ENCODE assay signal across 9 mouse cellular contexts in the genomic region with DNA sequence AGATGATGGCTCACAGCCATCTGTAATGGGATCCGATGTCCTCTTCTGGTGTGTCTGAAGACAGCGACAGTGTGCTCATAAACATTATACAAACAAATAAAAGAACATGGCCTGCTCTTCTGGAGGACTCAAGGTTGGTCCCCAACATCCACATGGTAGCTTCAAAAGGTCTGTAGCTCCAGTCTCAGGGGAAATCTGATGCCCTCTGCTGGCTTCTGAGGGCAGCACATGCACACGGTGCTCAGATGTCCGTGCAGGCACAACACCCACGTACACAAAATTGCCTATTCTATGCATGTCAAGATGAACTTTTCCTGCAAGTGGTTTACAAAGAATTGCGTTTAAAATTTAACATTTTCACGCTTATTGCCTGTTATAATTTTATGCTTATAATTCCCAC. TPM values are rescaled to one million over a fixed set of nuclear protein-coding genes. Genes with fewer than 3 reads are reported as not detected.
DNase-seq lines count a peak whose midpoint lies in the region; ATAC-seq and TF ChIP-seq lines count a peak whose summit lies in the region.
"Had no signal": no experiment of that assay in that cellular context is flagged by ENCODE, and none has a peak within 500 bp of the region (broad histone marks: within the 10 kb centered on the region; RNA-seq: fewer than 3 reads in every experiment).

No protein-coding gene starts in this region.

- no peak for TF ChIP-seq EP300 in MEL (IDR thresholded peaks at IDR 0.05; ENCODE audit: low read depth in 1 of 2, low read length in 2 of 2)

- ATAC-seq in intestine, embryonic 16.5 days: no peak
- ATAC-seq in intestine, embryonic 15.5 days: no peak
- ATAC-seq in embryonic facial prominence, embryonic 14.5 days (ENCODE audit: low read depth): no peak
- 0 out of 2 replicates have a peak, but pooled peaks have one; percentile 30 for ATAC-seq in lung, embryonic 16.5 days (ENCODE audit: low read depth)

- no peaks in the 10 kb centered on the region for H3K27me3 ChIP-seq in intestine, embryonic 16.5 days (replicated peaks; ENCODE audit: control insufficient read depth, insufficient read depth, low read length)
- H3K27me3 ChIP-seq in intestine, embryonic 15.5 days (replicated peaks): no peaks in the 10 kb centered on the region
- peaks cover 0 to 3% of the 10 kb centered on the region in 2 experiments; a peak in 1 of 4 replicates for H3K27me3 ChIP-seq in MEL (ENCODE audit: control insufficient read depth in 1 of 2, insufficient read depth in 2 of 2, low read length in 2 of 2)
- no peaks in the 10 kb centered on the region for H3K27me3 ChIP-seq in embryonic facial prominence, embryonic 14.5 days (replicated peaks; ENCODE audit: control insufficient read depth, insufficient read depth, low read length)
- H3K27me3 ChIP-seq in lung, embryonic 16.5 days (ENCODE audit: control insufficient read depth, insufficient read depth, low read depth, low read length): no peaks in the 10 kb centered on the region
- H3K27me3 ChIP-seq: embryonic facial prominence, embryonic 15.5 days had no signal

- H3K9me3 ChIP-seq in intestine, embryonic 16.5 days (ENCODE audit: control insufficient read depth, low read length): no peaks in the 10 kb centered on the region
- no peaks in the 10 kb centered on the region for H3K9me3 ChIP-seq in intestine, embryonic 15.5 days
- H3K9me3 ChIP-seq in MEL (replicated peaks; ENCODE audit: insufficient read depth, low read length): no peaks in the 10 kb centered on the region
- no peaks in the 10 kb centered on the region for H3K9me3 ChIP-seq in embryonic facial prominence, embryonic 14.5 days (ENCODE audit: control insufficient read depth, low read length)
- H3K9me3 ChIP-seq in lung, embryonic 16.5 days (ENCODE audit: control insufficient read depth, low read length): no peaks in the 10 kb centered on the region
- H3K9me3 ChIP-seq: embryonic facial prominence, embryonic 15.5 days had no signal

- TF ChIP-seq RAD21 in MEL (IDR thresholded peaks at IDR 0.05; ENCODE audit: low read depth, low read length): peak; percentile 66

- H3K36me3 ChIP-seq in intestine, embryonic 16.5 days (ENCODE audit: control insufficient read depth, insufficient read depth, low read length): no peaks in the 10 kb centered on the region
- no peaks in the 10 kb centered on the region for H3K36me3 ChIP-seq in intestine, embryonic 15.5 days
- H3K36me3 ChIP-seq in MEL (ENCODE audit: control insufficient read depth in 1 of 2, insufficient read depth in 2 of 2, low read length in 2 of 2): no peaks in the 10 kb centered on the region
- H3K36me3 ChIP-seq in embryonic facial prominence, embryonic 14.5 days (ENCODE audit: control insufficient read depth, insufficient read depth, low read length): no peaks in the 10 kb centered on the region
- H3K36me3 ChIP-seq in lung, embryonic 16.5 days (ENCODE audit: control insufficient read depth, insufficient read depth, low read length): no peaks in the 10 kb centered on the region
- H3K36me3 ChIP-seq: embryonic facial prominence, embryonic 15.5 days had no signal

- no peaks in the 10 kb centered on the region for H3K79me2 ChIP-seq in MEL (ENCODE audit: control insufficient read depth, insufficient read depth, low read length, poor library complexity)

- peak; percentile 76 for DNase-seq in MEL (ENCODE audit: low read depth, low spot score)
- peak; percentile 39 for DNase-seq in embryonic facial prominence, embryonic 14.5 days (ENCODE audit: low spot score)
- no peak for DNase-seq in ovary, postnatal 10 days (ENCODE audit: low spot score)
- DNase-seq in right cerebral cortex, adult 2 months (ENCODE audit: low spot score in 2 of 2): no peak
- DNase-seq in layer of hippocampus, postnatal 14 days (ENCODE audit: low spot score in 2 of 2): no peak

- peaks cover 18% of the 10 kb centered on the region for H3K4me1 ChIP-seq in intestine, embryonic 16.5 days (ENCODE audit: control insufficient read depth, insufficient read depth, low read length)
- H3K4me1 ChIP-seq in intestine, embryonic 15.5 days (replicated peaks): peaks cover 5% of the 10 kb centered on the region; the same call in 1 of the 2 replicates
- H3K4me1 ChIP-seq in MEL (ENCODE audit: control insufficient read depth in 1 of 2, insufficient read depth in 2 of 2, low read length in 2 of 2): no peaks in the 10 kb centered on the region
- peaks cover 9% of the 10 kb centered on the region for H3K4me1 ChIP-seq in embryonic facial prominence, embryonic 14.5 days (ENCODE audit: control insufficient read depth, insufficient read depth, low read length)
- peaks cover 7% of the 10 kb centered on the region; the same call in 1 of the 2 replicates for H3K4me1 ChIP-seq in lung, embryonic 16.5 days (replicated peaks; ENCODE audit: control insufficient read depth, insufficient read depth, low read length)

- H3K4me2 ChIP-seq in intestine, embryonic 16.5 days (ENCODE audit: low read depth, low read length): no peak overlapping the region
- no peak overlapping the region for H3K4me2 ChIP-seq in intestine, embryonic 15.5 days (replicated peaks)
- no peak overlapping the region for H3K4me2 ChIP-seq in embryonic facial prominence, embryonic 14.5 days (ENCODE audit: low read depth, low read length)
- no peak overlapping the region for H3K4me2 ChIP-seq in lung, embryonic 16.5 days (ENCODE audit: low read depth, low read length)
- H3K4me2 ChIP-seq: embryonic facial prominence, embryonic 15.5 days had no signal

- H3K4me3 ChIP-seq in intestine, embryonic 16.5 days (ENCODE audit: low read length): no peak overlapping the region
- H3K4me3 ChIP-seq in intestine, embryonic 15.5 days (replicated peaks): no peak overlapping the region
- no peak overlapping the region for H3K4me3 ChIP-seq in MEL (ENCODE audit: control insufficient read depth in 1 of 2, insufficient read depth in 1 of 2, low read depth in 2 of 2, low read length in 2 of 2)
- no peak overlapping the region for H3K4me3 ChIP-seq in embryonic facial prominence, embryonic 14.5 days (ENCODE audit: low read depth, low read length)
- H3K4me3 ChIP-seq in lung, embryonic 16.5 days (ENCODE audit: low read length): no peak overlapping the region
- H3K4me3 ChIP-seq: embryonic facial prominence, embryonic 15.5 days had no signal

- no peak for TF ChIP-seq POLR2A in MEL (IDR thresholded peaks at IDR 0.05; ENCODE audit: control insufficient read depth in 1 of 2, insufficient read depth in 1 of 2, low read depth in 1 of 2, low read length in 2 of 2, poor library complexity in 1 of 2)

- no peak overlapping the region for H3K9ac ChIP-seq in intestine, embryonic 16.5 days (ENCODE audit: low read depth, low read length)
- H3K9ac ChIP-seq in intestine, embryonic 15.5 days: no peak overlapping the region
- no peak overlapping the region for H3K9ac ChIP-seq in MEL (ENCODE audit: control insufficient read depth, low read depth, low read length, poor library complexity, severe bottlenecking)
- H3K9ac ChIP-seq in embryonic facial prominence, embryonic 14.5 days (ENCODE audit: low read depth, low read length): no peak overlapping the region
- no peak overlapping the region for H3K9ac ChIP-seq in lung, embryonic 16.5 days (ENCODE audit: low read length)
- H3K9ac ChIP-seq: embryonic facial prominence, embryonic 15.5 days had no signal

- peak; percentile 86 to 91 (median 88) for TF ChIP-seq CTCF in MEL (IDR thresholded peaks at IDR 0.05 in 2 of 3, conservative IDR thresholded peaks at IDR 0.05 in 1 of 3; ENCODE audit: control insufficient read depth in 1 of 3, insufficient read depth in 1 of 3, low read depth in 2 of 3, low read length in 3 of 3, poor library complexity in 1 of 3, severe bottlenecking in 1 of 3)

- WGBS in intestine, embryonic 16.5 days: 49% methylated on average over 7 of the region's 7 CpGs
- 49% methylated on average over 7 of the region's 7 CpGs for WGBS in intestine, embryonic 15.5 days
- 38% methylated on average over 7 of the region's 7 CpGs for WGBS in embryonic facial prominence, embryonic 14.5 days
- whole genome bisulfite sequencing in lung, embryonic 16.5 days: 46% methylated on average over 7 of the region's 7 CpGs

- H3K27ac ChIP-seq in intestine, embryonic 16.5 days (ENCODE audit: low read length): peak overlapping the region; percentile 84
- H3K27ac ChIP-seq in intestine, embryonic 15.5 days: no peak overlapping the region
- H3K27ac ChIP-seq in MEL (ENCODE audit: control insufficient read depth, low read depth, low read length): no peak overlapping the region
- no peak overlapping the region for H3K27ac ChIP-seq in embryonic facial prominence, embryonic 14.5 days (replicated peaks; ENCODE audit: low read depth, low read length)
- no peak overlapping the region for H3K27ac ChIP-seq in lung, embryonic 16.5 days (ENCODE audit: low read length)
- H3K27ac ChIP-seq: embryonic facial prominence, embryonic 15.5 days had no signal

RNA-seq across cellular contexts. Expression of a gene that starts 1.5 kb away (rescaled TPM):
- not detected in 2 replicates for polyA plus RNA-seq in intestine, embryonic 16.5 days (2015; fragmentation: Nextera tagmentation; extraction: Ambion mirVana)
- not detected in 2 replicates for polyA plus RNA-seq in intestine, embryonic 15.5 days (2015; fragmentation: Nextera tagmentation; extraction: Ambion mirVana)
- not detected in 2 replicates for total RNA-seq in MEL (2012; rRNA removed)
- not detected for polyA plus RNA-seq in MEL (2012; ENCODE audit: insufficient read depth in 1 of 2, insufficient read length in 2 of 2, low read depth in 1 of 2, low replicate concordance in 2 of 2, missing spikeins in 1 of 2)
- not detected in 2 replicates for polyA plus RNA-seq in embryonic facial prominence, embryonic 14.5 days (2014; fragmentation: Nextera tagmentation; extraction: Ambion mirVana)
- polyA plus RNA-seq in lung, embryonic 16.5 days (2015; fragmentation: Nextera tagmentation; extraction: Ambion mirVana): not detected in 2 replicates
- total RNA-seq in layer of hippocampus, postnatal 14 days (2021): not detected
- polyA plus RNA-seq: embryonic facial prominence, embryonic 15.5 days had no signal

RNA-seq across cellular contexts. Expression of a gene that starts 39.9 kb away (rescaled TPM):
- 556 and 575 TPM in 2 replicates for polyA plus RNA-seq in intestine, embryonic 16.5 days (2015; fragmentation: Nextera tagmentation; extraction: Ambion mirVana)
- 518 and 584 TPM in 2 replicates for polyA plus RNA-seq in intestine, embryonic 15.5 days (2015; fragmentation: Nextera tagmentation; extraction: Ambion mirVana)
- 141 and 166 TPM in 2 replicates for total RNA-seq in MEL (2012; rRNA removed)
- 100 to 1,000 TPM; 108 to 423 TPM for polyA plus RNA-seq in MEL (2012; ENCODE audit: insufficient read depth in 1 of 2, insufficient read length in 2 of 2, low read depth in 1 of 2, low replicate concordance in 2 of 2, missing spikeins in 1 of 2)
- 341 and 347 TPM in 2 replicates for polyA plus RNA-seq in embryonic facial prominence, embryonic 14.5 days (2014; fragmentation: Nextera tagmentation; extraction: Ambion mirVana)
- 418 and 448 TPM in 2 replicates for polyA plus RNA-seq in lung, embryonic 16.5 days (2015; fragmentation: Nextera tagmentation; extraction: Ambion mirVana)
- total RNA-seq in layer of hippocampus, postnatal 14 days (2021): 100 to 1,000 TPM; 344 to 348 TPM

RNA-seq across cellular contexts. Expression of a gene that starts 42.2 kb away (rescaled TPM):
- 0.22 and 0.27 TPM in 2 replicates for polyA plus RNA-seq in intestine, embryonic 16.5 days (2015; fragmentation: Nextera tagmentation; extraction: Ambion mirVana)
- 0.24 and 0.35 TPM in 2 replicates for polyA plus RNA-seq in intestine, embryonic 15.5 days (2015; fragmentation: Nextera tagmentation; extraction: Ambion mirVana)
- total RNA-seq in MEL (2012; rRNA removed): 0.92 and 1.7 TPM in 2 replicates
- under 1 TPM in 1 of 2 experiments, not detected in 1; 0.11 TPM for polyA plus RNA-seq in MEL (2012; ENCODE audit: insufficient read depth in 1 of 2, insufficient read length in 2 of 2, low read depth in 1 of 2, low replicate concordance in 2 of 2, missing spikeins in 1 of 2)
- 0.10 and 0.11 TPM in 2 replicates for polyA plus RNA-seq in embryonic facial prominence, embryonic 14.5 days (2014; fragmentation: Nextera tagmentation; extraction: Ambion mirVana)
- 0.21 and 0.43 TPM in 2 replicates for polyA plus RNA-seq in lung, embryonic 16.5 days (2015; fragmentation: Nextera tagmentation; extraction: Ambion mirVana)
- total RNA-seq in layer of hippocampus, postnatal 14 days (2021): not detected

Comparison
In these comparisons a context has a peak if more than half of its experiments do, and no peak if none do; other contexts are left out.
1. DNase-seq: peak in MEL (single experiment) and embryonic facial prominence, embryonic 14.5 days (single experiment); none in ovary, postnatal 10 days (single experiment), right cerebral cortex, adult 2 months (0 of 2) and layer of hippocampus, postnatal 14 days (0 of 2).